Mouse (Mus musculus): ENCODE measurements at regions not wholly inside any gene's neighbourhood (a gene's known extent, or its start where the extent isn't known, plus 50 kb on each side); places are given as distances from the start of the nearest gene placed in this dataset.

GRCm38 (mm10) chr2:137575750-137576149 lies 459.3 kb upstream of the Jag1 start:
- no peak for DNase-seq

GRCm38 (mm10) chr2:137574845-137575449 lies 458.5 kb upstream of the Jag1 start:
- peak; percentile 9 for DNase-seq

- DNase-seq, result no peak
Measured at GRCm38 (mm10) chr2:137571146-137571545, 454.7 kb upstream of the Jag1 start.

- DNase-seq, result no peak
Measured at GRCm38 (mm10) chr2:137566619-137567018, 450.2 kb upstream of the Jag1 start.

- DNase-seq, result no peak
Measured at GRCm38 (mm10) chr2:137564064-137564624, 447.7 kb upstream of the Jag1 start.

GRCm38 (mm10) chr2:137560366-137560765 lies 443.9 kb upstream of the Jag1 start:
- DNase-seq, result no peak

- no peak for DNase-seq
Measured at GRCm38 (mm10) chr2:137553871-137554270, 437.4 kb upstream of the Jag1 start.

- no peak for DNase-seq
Measured at GRCm38 (mm10) chr2:137536581-137536980, 420.1 kb upstream of the Jag1 start.

GRCm38 (mm10) chr2:137516271-137516670 lies 399.8 kb upstream of the Jag1 start:
- DNase-seq, result no peak

- DNase-seq, result no peak
Measured at GRCm38 (mm10) chr2:137515043-137515442, 398.6 kb upstream of the Jag1 start.

GRCm38 (mm10) chr2:137513895-137514506 lies 397.6 kb upstream of the Jag1 start:
- no peak for DNase-seq

GRCm38 (mm10) chr2:137510671-137511235 lies 394.3 kb upstream of the Jag1 start:
- DNase-seq, result no peak

- DNase-seq, result no peak
Measured at GRCm38 (mm10) chr2:137501236-137501635, 384.8 kb upstream of the Jag1 start.

- no peak for DNase-seq
Measured at GRCm38 (mm10) chr2:137497616-137498015, 381.2 kb upstream of the Jag1 start.

GRCm38 (mm10) chr2:137493600-137493999 lies 377.2 kb upstream of the Jag1 start:
- DNase-seq, result no peak

- no peak for DNase-seq
Measured at GRCm38 (mm10) chr2:137489181-137489682, 372.8 kb upstream of the Jag1 start.

- no peak for DNase-seq
Measured at GRCm38 (mm10) chr2:137468769-137469168, 352.3 kb upstream of the Jag1 start.

GRCm38 (mm10) chr2:137457061-137457753 lies 340.8 kb upstream of the Jag1 start:
- DNase-seq, result no peak

- DNase-seq, result no peak
Measured at GRCm38 (mm10) chr2:137456436-137456835, 340.0 kb upstream of the Jag1 start.

GRCm38 (mm10) chr2:137446919-137447318 lies 330.5 kb upstream of the Jag1 start:
- no peak for DNase-seq

- no peak for DNase-seq
Measured at GRCm38 (mm10) chr2:137437741-137438140, 321.3 kb upstream of the Jag1 start.

- no peak for DNase-seq
Measured at GRCm38 (mm10) chr2:137436161-137436560, 319.7 kb upstream of the Jag1 start.

GRCm38 (mm10) chr2:137422656-137423055 lies 306.2 kb upstream of the Jag1 start:
- DNase-seq, result no peak
